Mouse (Mus musculus) kidney, adult 8-10 months (tissue): ENCODE results near the gene Sct.
A peak's percentile ranks its signal among the peaks of the same experiment; 100 is the strongest.

Experiments used
- DNase-seq, 2 experiments: peaks; one replicate each; pipeline ENCODE4 v3.0.0; 2022

Sct gene

GRCm38 (mm10) chr7:141278766-141279590 is at the start of gene Sct:
Gene Sct (minus strand): TSS chr7:141279133.
- peak in 1 of 2 experiments; percentile 38 for DNase-seq

GRCm38 (mm10) chr7:141328373-141328990 is 49.5 kb upstream of the Sct start:
- no peak for DNase-seq

- peak; percentile 99 to 100 for DNase-seq
Measured at GRCm38 (mm10) chr7:141327469-141328372, 48.8 kb upstream of the Sct start, which contains the start of the genes Deaf1 and Tmem80. Gene Deaf1 (minus strand): TSS chr7:141327690. Gene Tmem80 (plus strand): TSS chr7:141327739.

- DNase-seq: no peak
Measured at GRCm38 (mm10) chr7:141326546-141327446, 47.9 kb upstream of the Sct start.

GRCm38 (mm10) chr7:141324686-141325085 is 45.8 kb upstream of the Sct start:
- DNase-seq: peak; percentile 44 to 49

GRCm38 (mm10) chr7:141319446-141319845 is 40.5 kb upstream of the Sct start:
- DNase-seq: no peak

- no peak for DNase-seq
Measured at GRCm38 (mm10) chr7:141317619-141318132, 38.7 kb upstream of the Sct start.

GRCm38 (mm10) chr7:141315974-141316373 is 37.0 kb upstream of the Sct start:
- peak; percentile 86 to 90 for DNase-seq

- no peak for DNase-seq
Measured at GRCm38 (mm10) chr7:141315076-141315475, 36.1 kb upstream of the Sct start.

- no peak for DNase-seq
Measured at GRCm38 (mm10) chr7:141314416-141314815, 35.5 kb upstream of the Sct start.

GRCm38 (mm10) chr7:141304537-141304936 is 25.6 kb upstream of the Sct start:
- no peak for DNase-seq

GRCm38 (mm10) chr7:141302702-141303268 is 23.9 kb upstream of the Sct start:
- peak; percentile 25 to 31 for DNase-seq

- DNase-seq: peak; percentile 43 to 54
Measured at GRCm38 (mm10) chr7:141301386-141301785, 22.5 kb upstream of the Sct start.

- no peak for DNase-seq
Measured at GRCm38 (mm10) chr7:141299175-141299574, 20.2 kb upstream of the Sct start.

- DNase-seq: no peak
Measured at GRCm38 (mm10) chr7:141297926-141298650, 19.2 kb upstream of the Sct start.

GRCm38 (mm10) chr7:141294479-141294878 is 15.5 kb upstream of the Sct start:
- DNase-seq: no peak

GRCm38 (mm10) chr7:141293852-141294471 is 15.0 kb upstream of the Sct start:
- DNase-seq: no peak

- DNase-seq: no peak
Measured at GRCm38 (mm10) chr7:141292583-141293388, 13.9 kb upstream of the Sct start.

- no peak for DNase-seq
Measured at GRCm38 (mm10) chr7:141291921-141292582, 13.1 kb upstream of the Sct start, which contains the start of gene Drd4. Gene Drd4 (plus strand): TSS chr7:141292006.
